Mouse (Mus musculus) E14TG2a.4 (cell line): ENCODE measurements around the gene Agt.

ENCODE experiments used
- H3K27me3 ChIP-seq: 2 replicates; pipeline ENCODE4 v1.6.1; 2014; ENCODE audit warnings: low read length, control low read depth; ENCODE audit not compliant: insufficient read depth
- H3K36me3 ChIP-seq: 2 replicates; pipeline ENCODE4 v1.6.1; 2014; ENCODE audit warnings: low read length, control low read depth; ENCODE audit not compliant: insufficient read depth
- H3K4me1 ChIP-seq: replicated peaks from 2 replicates; pipeline ENCODE4 v1.6.1; 2014; ENCODE audit warnings: low read depth, low read length, control low read depth
- H3K4me3 ChIP-seq: replicated peaks from 2 replicates; pipeline ENCODE4 v1.5.1; 2014; ENCODE audit warnings: mild to moderate bottlenecking, low read length
- H3K9me3 ChIP-seq: 2 replicates; pipeline ENCODE4 v1.6.1; 2014; ENCODE audit warnings: low read length, control low read depth
- CTCF ChIP-seq: conservative IDR thresholded peaks from 2 replicates; pipeline ENCODE4 v1.5.1; 2014; ENCODE audit warnings: low read length
- NANOG ChIP-seq: IDR thresholded peaks from 2 replicates; pipeline ENCODE4 v1.6.1; 2014; ENCODE audit warnings: borderline replicate concordance, low read length, mixed read lengths
- POU5F1 ChIP-seq: IDR thresholded peaks from 2 replicates; pipeline ENCODE4 v1.6.1; 2014; ENCODE audit warnings: low read length, borderline replicate concordance

Agt gene

GRCm38 (mm10) chr8:124585718-124586425 is 16.4 kb upstream of the Agt start:
- Histone ChIP-seq H3K27me3 (no peaks in the 10 kb centered on the region), H3K4me3 (no peak overlapping the region), H3K9me3 (peaks cover 12% of the 10 kb centered on the region), H3K4me1 (0 out of 2 replicates have a peak, but pooled peaks cover 3% of the 10 kb centered on the region), H3K36me3 (no peaks in the 10 kb centered on the region)
- TF ChIP-seq NANOG (no peak), CTCF (no peak), POU5F1 (no peak)

DNA sequence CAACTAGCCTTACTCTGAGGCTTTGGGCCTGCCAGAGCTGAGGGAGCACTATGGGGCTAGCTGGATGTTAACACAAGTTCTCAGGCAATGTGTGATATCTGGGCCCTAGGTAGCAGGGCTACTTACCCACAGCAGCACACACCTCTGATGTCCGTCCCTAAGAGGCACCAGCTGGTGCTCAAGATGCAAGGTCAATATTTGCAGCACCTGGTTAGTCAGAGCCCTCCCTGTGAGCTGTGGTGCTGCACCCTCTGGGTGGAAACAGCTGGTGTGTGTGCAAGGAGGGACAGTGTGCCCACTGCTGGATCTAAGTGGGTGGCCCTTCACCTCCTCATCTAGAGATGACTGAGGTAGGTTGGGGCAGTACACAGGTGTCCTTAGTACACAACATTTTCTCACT is 7.2 kb upstream of the Agt start:
- H3K27me3 ChIP-seq, result no peaks in the 10 kb centered on the region
- H3K9me3 ChIP-seq, result peaks cover 17% of the 10 kb centered on the region
- TF ChIP-seq POU5F1 (no peak), CTCF (no peak), NANOG (no peak)
- peaks cover 5% of the 10 kb centered on the region for H3K4me1 ChIP-seq
- H3K4me3 ChIP-seq, result no peak overlapping the region
- H3K36me3 ChIP-seq, result no peaks in the 10 kb centered on the region

- peaks cover 5% of the 10 kb centered on the region for H3K4me1 ChIP-seq
- H3K4me3 ChIP-seq, result no peak within 1 kb of the TSS
- no peaks in the 10 kb centered on the region for H3K36me3 ChIP-seq
- H3K9me3 ChIP-seq, result peaks cover 17% of the 10 kb centered on the region
- TF ChIP-seq POU5F1 (no peak), NANOG (no peak), CTCF (no peak)
- no peaks in the 10 kb centered on the region for H3K27me3 ChIP-seq
Observed at GRCm38 (mm10) chr8:124575811-124576210, 6.3 kb upstream of the Agt start, which contains the start of gene Capn9. Gene Capn9, plus strand, starts transcription at chr8:124576111.

DNA sequence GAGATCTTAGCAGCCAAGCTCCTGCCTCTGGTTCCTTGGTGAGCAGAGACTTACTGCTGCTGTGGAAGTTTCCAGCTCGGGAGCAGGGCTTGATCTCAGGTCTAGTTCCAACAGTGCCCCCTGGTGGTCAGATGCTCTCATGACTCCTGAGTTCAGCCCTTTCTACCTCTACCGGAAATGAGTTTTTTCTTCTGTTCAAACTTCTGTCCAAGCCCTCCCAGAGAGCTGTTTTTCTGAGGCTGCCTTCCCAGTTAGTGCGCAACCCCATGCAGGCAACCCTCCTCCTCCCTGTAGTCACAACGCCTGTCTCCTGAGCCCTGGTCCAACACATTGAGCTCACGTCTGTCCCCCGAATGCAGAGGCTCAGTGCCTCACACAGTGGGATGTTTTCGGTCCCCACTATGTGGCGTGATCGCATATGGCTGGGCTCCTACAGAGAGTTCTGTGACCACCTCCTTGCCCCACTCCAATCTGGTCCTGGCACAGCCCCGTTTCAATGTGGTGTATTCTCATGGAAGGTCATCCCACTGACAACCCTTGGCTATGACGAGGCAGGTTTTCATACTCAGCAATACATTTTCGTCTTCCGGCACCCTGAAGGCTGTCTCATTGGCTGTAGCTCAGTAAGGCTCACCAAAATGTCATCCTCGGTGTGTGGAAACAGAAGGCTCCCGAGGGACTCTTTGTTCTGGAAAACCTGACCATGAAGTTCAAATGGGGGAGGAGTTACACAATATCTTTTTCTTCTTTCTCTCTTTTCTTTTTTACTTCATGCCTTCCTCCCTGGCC is 4.2 kb upstream of the Agt start:
- TF ChIP-seq NANOG, result no peak
- peak; percentile 73 for TF ChIP-seq CTCF

GRCm38 (mm10) chr8:124572430-124572775 is 2.9 kb upstream of the Agt start:
- no peaks in the 10 kb centered on the region for H3K36me3 ChIP-seq
- no peak for TF ChIP-seq NANOG

More for the DNA sequence above, 4.2 kb upstream of the Agt start:
- Histone ChIP-seq H3K36me3 (no peaks in the 10 kb centered on the region), H3K9me3 (peaks cover 17% of the 10 kb centered on the region), H3K4me3 (no peak overlapping the region), H3K4me1 (peaks cover 5% of the 10 kb centered on the region), H3K27me3 (0 out of 2 replicates have a peak, but pooled peaks cover 9% of the 10 kb centered on the region)

GRCm38 (mm10) chr8:124571732-124572429 is 2.4 kb upstream of the Agt start:
- Histone ChIP-seq H3K27me3 (0 out of 2 replicates have a peak, but pooled peaks cover 9% of the 10 kb centered on the region), H3K9me3 (peaks cover 3% of the 10 kb centered on the region; the same call in 1 of the 2 replicates), H3K36me3 (no peaks in the 10 kb centered on the region), H3K4me1 (peaks cover 5% of the 10 kb centered on the region), H3K4me3 (no peak overlapping the region)
- TF ChIP-seq CTCF (no peak), NANOG (no peak), POU5F1 (no peak)

More at GRCm38 (mm10) chr8:124572430-124572775, 2.9 kb upstream of the Agt start:
- Histone ChIP-seq H3K27me3 (0 out of 2 replicates have a peak, but pooled peaks cover 9% of the 10 kb centered on the region), H3K9me3 (peaks cover 8% of the 10 kb centered on the region), H3K4me1 (peaks cover 5% of the 10 kb centered on the region), H3K4me3 (no peak overlapping the region)

DNA sequence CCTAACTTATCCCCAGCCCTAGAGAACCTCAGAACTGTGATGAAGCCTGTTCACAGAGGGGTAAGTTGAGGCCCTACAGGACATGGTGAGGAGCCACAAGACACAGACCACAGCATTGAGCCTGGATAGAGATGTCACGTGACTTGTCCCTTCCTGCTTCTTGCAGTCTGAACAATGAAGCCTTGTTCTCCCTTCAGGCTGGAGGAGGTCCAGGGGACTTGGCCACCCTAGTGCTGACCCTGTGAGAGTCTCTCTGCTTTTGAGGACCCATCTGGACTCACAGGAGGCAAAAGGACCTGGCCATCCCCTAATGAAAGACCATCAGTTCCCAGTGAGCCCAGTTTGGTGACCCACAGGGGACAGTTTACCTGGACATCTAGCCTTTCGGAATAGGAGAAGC is 406 bp downstream of the Agt start:
- H3K36me3 ChIP-seq, result no peaks in the 10 kb centered on the region
- no peak overlapping the region for H3K4me3 ChIP-seq
- 0 out of 2 replicates have a peak, but pooled peaks cover 9% of the 10 kb centered on the region for H3K27me3 ChIP-seq
- H3K9me3 ChIP-seq, result no peaks in the 10 kb centered on the region
- peaks cover 5% of the 10 kb centered on the region for H3K4me1 ChIP-seq
- TF ChIP-seq CTCF (no peak), NANOG (no peak), POU5F1 (no peak)

DNA sequence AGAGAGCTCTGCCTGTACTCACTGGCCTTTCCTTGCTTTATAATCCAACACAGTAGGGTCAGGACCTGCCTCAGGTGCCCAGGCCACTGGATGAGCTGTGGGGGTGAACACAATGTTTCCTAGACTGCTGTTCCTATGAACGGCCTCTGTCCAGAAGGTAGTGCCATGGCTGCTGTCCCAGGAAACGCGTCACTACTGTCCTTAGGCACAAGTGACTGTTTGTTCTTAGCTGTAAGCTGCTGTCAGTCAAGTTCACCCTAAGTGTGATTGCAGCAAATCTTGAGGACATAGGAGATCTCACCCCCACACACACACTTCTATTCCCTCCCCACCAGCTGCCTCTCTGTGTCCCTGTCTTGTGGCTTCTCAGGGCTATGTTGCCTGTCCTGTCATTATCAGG is 1.9 kb downstream of the Agt start:
- TF ChIP-seq NANOG, result no peak
- TF ChIP-seq CTCF, result no peak
- no peak for TF ChIP-seq POU5F1
- Histone ChIP-seq H3K9me3 (no peaks in the 10 kb centered on the region), H3K36me3 (no peaks in the 10 kb centered on the region), H3K27me3 (peaks cover 23% of the 10 kb centered on the region), H3K4me1 (no peaks in the 10 kb centered on the region), H3K4me3 (no peak overlapping the region)

DNA sequence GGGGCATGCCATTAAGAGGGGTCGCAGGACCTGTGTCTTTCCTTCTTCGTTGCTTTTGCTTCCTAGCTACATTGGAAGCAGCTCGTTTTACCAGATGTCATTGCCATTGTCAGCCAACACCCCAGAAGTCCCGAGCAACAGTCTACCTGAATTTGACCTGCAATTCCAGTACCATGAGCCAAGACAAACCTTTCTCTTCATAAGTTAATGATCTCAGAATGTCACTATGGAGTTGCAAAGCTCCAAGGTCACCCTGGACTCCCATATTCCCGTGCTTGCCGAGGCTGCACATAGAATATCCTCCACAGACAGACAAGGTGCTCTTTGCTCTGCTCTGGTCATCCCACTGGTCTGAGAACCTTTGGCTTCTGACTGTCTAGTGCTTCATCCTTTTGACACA is 2.4 kb downstream of the Agt start:
- Histone ChIP-seq H3K27me3 (peaks cover 26% of the 10 kb centered on the region), H3K36me3 (no peaks in the 10 kb centered on the region), H3K4me1 (no peaks in the 10 kb centered on the region), H3K4me3 (no peak overlapping the region), H3K9me3 (no peaks in the 10 kb centered on the region)
- TF ChIP-seq POU5F1 (no peak), NANOG (no peak), CTCF (no peak)
